Mouse (Mus musculus): ENCODE data around the gene Cd300c. TPM values are rescaled to one million over a fixed set of nuclear protein-coding genes. Genes with fewer than 3 reads are reported as not detected.
"Not testable (repeated sequence)": the region's sequence is repeated elsewhere in the genome, so short reads cannot be mapped to it uniquely, and the experiment has no call there.

The Cd300c gene
- polyA plus RNA-seq (2014; fragmentation: Nextera tagmentation; extraction: Ambion mirVana), result not detected in 2 replicates

DNA sequence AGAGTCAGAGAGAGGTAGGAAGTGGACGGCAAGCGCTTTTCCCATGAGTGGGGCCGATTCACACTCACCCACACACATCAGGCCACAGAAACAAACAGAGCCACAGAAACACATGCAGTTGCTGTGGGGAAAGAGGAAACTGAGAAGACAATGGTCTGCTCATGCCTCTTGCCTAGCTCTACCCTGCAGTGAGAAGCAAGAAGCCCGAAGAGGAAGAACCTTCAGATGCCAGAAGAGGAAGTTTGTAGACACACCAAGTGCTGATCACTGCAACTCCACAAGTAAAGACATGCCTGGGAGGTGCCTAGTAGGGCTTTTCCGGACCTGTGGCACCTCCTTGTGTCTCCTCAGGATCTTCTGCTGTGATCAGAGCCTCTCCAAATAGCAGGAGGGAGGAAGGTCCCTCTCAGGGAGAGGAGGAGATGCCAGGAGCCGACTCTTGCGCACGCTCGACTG, at the start of gene Cd300c:
Gene Cd300c, minus strand, starts transcription at position 406 of the 456 bp plus-strand sequence.
- Histone ChIP-seq H3K27me3 (ENCODE audit: control insufficient read depth, insufficient read depth, low read length) (no peaks in the 10 kb centered on the region), H3K27ac (ENCODE audit: low read depth, low read length) (no peak within 1 kb of the TSS), H3K9me3 (ENCODE audit: control insufficient read depth, low read length) (no peaks in the 10 kb centered on the region), H3K4me2 (ENCODE audit: low read depth, low read length, severe bottlenecking) (no peak within 1 kb of the TSS), H3K4me1 (replicated peaks; ENCODE audit: control insufficient read depth, insufficient read depth, low read length) (no peaks in the 10 kb centered on the region), H3K4me3 (ENCODE audit: low read depth, low read length) (no peak within 1 kb of the TSS), H3K36me3 (ENCODE audit: control insufficient read depth, insufficient read depth, low read length) (no peaks in the 10 kb centered on the region), H3K9ac (ENCODE audit: low read length) (no peak within 1 kb of the TSS)
- ATAC-seq (replicated peaks; ENCODE audit: low FRiP score), result no peak
- DNase-seq (ENCODE audit: low spot score), result no peak
- 89% methylated on average over 9 of the region's 9 CpGs for WGBS

DNA sequence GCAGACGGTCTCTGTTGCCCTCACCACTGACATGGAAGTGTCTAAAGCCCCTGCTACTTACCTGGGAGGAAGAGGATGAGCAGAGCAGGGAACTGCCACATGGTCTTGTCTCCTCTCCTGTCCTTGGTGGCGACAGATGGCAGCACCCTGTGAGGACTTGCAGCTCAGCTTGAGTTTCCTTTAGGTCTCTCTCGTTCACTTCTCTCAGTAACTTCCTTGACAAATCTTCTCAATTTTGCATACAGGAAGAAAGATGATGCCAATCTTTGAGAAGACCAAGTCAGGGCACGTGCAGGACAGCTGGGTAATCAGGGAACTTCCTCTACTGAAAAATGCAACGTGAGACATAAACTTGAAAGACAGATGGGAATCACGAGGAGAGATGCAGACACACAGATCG, 47.1 kb upstream of the Cd300c start, which contains the start of gene Cd300ld2:
Gene Cd300ld2, minus strand, starts transcription at position 101 of the 400 bp plus-strand sequence.
- not testable (repeated sequence) for H3K27me3 ChIP-seq (ENCODE audit: control insufficient read depth, insufficient read depth, low read length); H3K9me3 ChIP-seq (ENCODE audit: control insufficient read depth, low read length); H3K27ac ChIP-seq (ENCODE audit: low read depth, low read length); H3K4me3 ChIP-seq (ENCODE audit: low read depth, low read length); ATAC-seq (replicated peaks; ENCODE audit: low FRiP score); H3K9ac ChIP-seq (ENCODE audit: low read length); DNase-seq (ENCODE audit: low spot score); H3K4me2 ChIP-seq (ENCODE audit: low read depth, low read length, severe bottlenecking); H3K4me1 ChIP-seq (replicated peaks; ENCODE audit: control insufficient read depth, insufficient read depth, low read length); H3K36me3 ChIP-seq (ENCODE audit: control insufficient read depth, insufficient read depth, low read length)
- WGBS, result no CpG with 5 or more reads among the region's 7 CpGs

DNA sequence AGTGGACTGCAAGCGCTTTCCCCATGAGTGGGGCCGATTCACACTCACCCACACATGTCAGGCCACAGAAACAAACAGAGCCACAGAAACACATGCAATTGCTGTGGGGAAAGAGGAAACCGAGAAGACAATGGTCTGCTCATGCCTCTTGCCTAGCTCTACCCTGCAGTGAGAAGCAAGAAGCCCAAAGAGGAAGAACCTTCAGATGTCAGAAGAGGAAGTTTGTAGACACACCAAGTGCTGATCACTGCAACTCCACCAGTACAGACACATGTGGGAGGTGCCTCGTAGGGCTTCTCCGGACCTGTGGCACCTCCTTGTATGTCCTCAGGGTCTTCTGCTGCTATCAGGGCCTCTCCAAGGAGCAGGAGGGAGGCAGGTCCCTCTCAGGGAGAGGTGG, 35.1 kb upstream of the Cd300c start:
- H3K27ac ChIP-seq (ENCODE audit: low read depth, low read length), result no peak overlapping the region
- ATAC-seq (replicated peaks; ENCODE audit: low FRiP score) (no peak), DNase-seq (ENCODE audit: low spot score) (no peak)
- H3K4me1 ChIP-seq (replicated peaks; ENCODE audit: control insufficient read depth, insufficient read depth, low read length), result no peaks in the 10 kb centered on the region
- H3K4me2 ChIP-seq (ENCODE audit: low read depth, low read length, severe bottlenecking), result no peak overlapping the region
- no peaks in the 10 kb centered on the region for H3K9me3 ChIP-seq (ENCODE audit: control insufficient read depth, low read length)
- H3K4me3 ChIP-seq (ENCODE audit: low read depth, low read length), result no peak overlapping the region
- no peaks in the 10 kb centered on the region for H3K36me3 ChIP-seq (ENCODE audit: control insufficient read depth, insufficient read depth, low read length)
- WGBS, result 80% methylated on average over 5 of the region's 5 CpGs
- H3K9ac ChIP-seq (ENCODE audit: low read length), result no peak overlapping the region
- no peaks in the 10 kb centered on the region for H3K27me3 ChIP-seq (ENCODE audit: control insufficient read depth, insufficient read depth, low read length)

DNA sequence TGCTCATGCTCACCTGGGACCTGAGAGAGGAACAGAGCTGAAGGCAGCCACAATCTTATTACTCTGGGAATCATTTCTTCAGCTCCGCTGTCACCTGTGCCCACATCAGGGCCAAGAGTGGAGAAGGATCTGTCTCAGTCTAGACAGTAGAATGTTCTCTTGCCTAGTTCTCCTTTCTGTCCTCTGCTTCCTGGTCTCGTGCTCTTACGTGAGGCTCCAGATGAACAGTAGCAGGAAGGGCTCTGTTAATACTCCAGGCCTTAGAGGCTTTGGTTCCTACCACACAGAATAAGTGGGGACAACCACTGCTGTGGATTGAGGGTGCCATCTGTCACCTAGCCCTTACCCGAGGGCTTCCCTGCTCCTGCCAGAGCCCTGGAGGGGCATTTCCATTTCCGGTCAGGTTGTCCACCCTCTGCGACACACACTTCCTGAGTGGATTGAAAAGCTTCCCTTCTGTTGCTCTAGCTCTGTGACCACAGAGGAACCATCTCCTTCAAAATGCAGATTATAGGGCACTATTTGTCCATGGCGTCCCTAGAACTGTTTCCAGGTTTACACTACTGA, 32.6 kb upstream of the Cd300c start, which contains the start of gene Cd300c2:
Gene Cd300c2, minus strand, starts transcription at position 407 of the 567 bp plus-strand sequence.
- Histone ChIP-seq H3K4me3 (ENCODE audit: low read depth, low read length) (no peak within 1 kb of the TSS), H3K27ac (ENCODE audit: low read depth, low read length) (no peak within 1 kb of the TSS), H3K9ac (ENCODE audit: low read length) (no peak within 1 kb of the TSS), H3K27me3 (ENCODE audit: control insufficient read depth, insufficient read depth, low read length) (no peaks in the 10 kb centered on the region), H3K4me2 (ENCODE audit: low read depth, low read length, severe bottlenecking) (no peak within 1 kb of the TSS), H3K4me1 (replicated peaks; ENCODE audit: control insufficient read depth, insufficient read depth, low read length) (no peaks in the 10 kb centered on the region), H3K36me3 (ENCODE audit: control insufficient read depth, insufficient read depth, low read length) (no peaks in the 10 kb centered on the region), H3K9me3 (ENCODE audit: control insufficient read depth, low read length) (no peaks in the 10 kb centered on the region)
- DNase-seq (ENCODE audit: low spot score), result no peak
- WGBS, result 85% methylated on average over 7 of the region's 7 CpGs
- ATAC-seq (replicated peaks; ENCODE audit: low FRiP score), result no peak

DNA sequence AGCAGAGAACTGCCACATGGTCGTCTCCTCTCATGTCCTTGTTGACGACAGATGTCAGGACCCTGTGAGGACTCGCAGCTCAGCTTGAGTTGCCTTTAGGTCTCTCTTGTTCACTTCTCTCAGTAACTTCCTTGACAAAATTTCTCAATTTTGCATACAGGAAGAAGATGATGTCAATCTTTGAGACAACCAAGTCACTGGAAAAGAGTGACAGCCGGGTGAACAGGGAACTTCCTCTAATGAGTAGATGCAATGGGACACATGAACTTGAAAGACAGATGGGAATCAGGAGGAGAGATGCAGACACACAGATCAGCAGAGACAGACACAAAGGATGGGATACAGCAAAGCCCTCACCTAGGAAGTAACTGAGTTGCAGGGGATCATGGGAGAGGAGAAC, 20.8 kb upstream of the Cd300c start, which contains the start of gene Cd300ld:
Gene Cd300ld, minus strand, starts transcription at position 130 of the 400 bp plus-strand sequence.
- no peaks in the 10 kb centered on the region for H3K4me1 ChIP-seq (replicated peaks; ENCODE audit: control insufficient read depth, insufficient read depth, low read length)
- ATAC-seq (replicated peaks; ENCODE audit: low FRiP score) (no peak), DNase-seq (ENCODE audit: low spot score) (no peak)
- no peaks in the 10 kb centered on the region for H3K9me3 ChIP-seq (ENCODE audit: control insufficient read depth, low read length)
- no peaks in the 10 kb centered on the region for H3K36me3 ChIP-seq (ENCODE audit: control insufficient read depth, insufficient read depth, low read length)
- H3K4me3 ChIP-seq (ENCODE audit: low read depth, low read length), result no peak within 1 kb of the TSS
- H3K27me3 ChIP-seq (ENCODE audit: control insufficient read depth, insufficient read depth, low read length), result no peaks in the 10 kb centered on the region
- no peak within 1 kb of the TSS for H3K27ac ChIP-seq (ENCODE audit: low read depth, low read length)
- H3K4me2 ChIP-seq (ENCODE audit: low read depth, low read length, severe bottlenecking), result no peak within 1 kb of the TSS
- H3K9ac ChIP-seq (ENCODE audit: low read length), result no peak within 1 kb of the TSS
- 84% methylated on average over 4 of the region's 4 CpGs for WGBS

DNA sequence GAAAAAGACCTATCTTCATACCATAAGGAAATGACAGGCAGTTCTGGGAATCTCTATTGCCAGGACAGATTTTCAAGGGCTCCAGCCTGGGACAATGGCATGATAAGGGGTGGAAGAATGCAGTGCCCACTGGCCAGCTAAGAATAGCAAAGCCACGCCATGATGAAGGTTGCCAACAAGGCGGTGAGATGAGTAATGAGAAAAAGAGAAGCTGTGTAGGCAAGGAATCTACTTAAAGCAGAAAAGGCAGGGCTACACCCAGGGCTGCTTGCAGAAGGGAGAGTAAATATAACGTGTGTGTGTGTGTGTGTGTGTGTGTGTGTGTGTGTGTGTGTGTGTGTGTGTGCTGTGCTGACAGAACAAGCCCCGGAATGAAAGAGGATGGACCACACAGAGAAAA, 12.9 kb upstream of the Cd300c start:
- Histone ChIP-seq H3K4me2 (ENCODE audit: low read depth, low read length, severe bottlenecking) (no peak overlapping the region), H3K9me3 (ENCODE audit: control insufficient read depth, low read length) (no peaks in the 10 kb centered on the region), H3K27ac (ENCODE audit: low read depth, low read length) (no peak overlapping the region), H3K27me3 (ENCODE audit: control insufficient read depth, insufficient read depth, low read length) (no peaks in the 10 kb centered on the region), H3K36me3 (ENCODE audit: control insufficient read depth, insufficient read depth, low read length) (no peaks in the 10 kb centered on the region), H3K4me3 (ENCODE audit: low read depth, low read length) (no peak overlapping the region), H3K4me1 (replicated peaks; ENCODE audit: control insufficient read depth, insufficient read depth, low read length) (no peaks in the 10 kb centered on the region), H3K9ac (ENCODE audit: low read length) (no peak overlapping the region)
- 81% methylated on average over 4 of the region's 4 CpGs for WGBS
- no peak for ATAC-seq (replicated peaks; ENCODE audit: low FRiP score)
- no peak for DNase-seq (ENCODE audit: low spot score)

DNA sequence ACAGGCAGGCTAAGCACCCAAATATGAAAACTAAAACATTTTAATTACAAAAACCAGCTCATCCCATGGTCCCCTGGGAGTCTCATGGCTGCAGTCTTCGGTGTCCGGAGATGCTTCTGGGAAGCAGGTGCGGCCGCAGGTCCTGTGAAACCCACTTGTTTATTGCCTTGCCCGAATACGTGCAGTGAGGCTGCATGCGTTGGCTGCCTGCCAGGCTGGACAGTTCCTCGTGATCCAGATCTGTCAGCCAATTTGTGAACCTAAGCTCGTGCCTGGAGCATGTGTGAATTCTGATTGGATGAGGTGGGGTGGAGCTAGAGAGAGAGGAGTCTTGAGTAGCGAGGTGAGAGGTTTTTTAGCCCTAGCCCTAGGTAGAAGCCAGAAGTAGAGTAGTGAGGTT, 3.8 kb upstream of the Cd300c start:
- H3K4me2 ChIP-seq (ENCODE audit: low read depth, low read length, severe bottlenecking), result no peak overlapping the region
- H3K4me3 ChIP-seq (ENCODE audit: low read depth, low read length), result no peak overlapping the region
- H3K4me1 ChIP-seq (replicated peaks; ENCODE audit: control insufficient read depth, insufficient read depth, low read length), result no peaks in the 10 kb centered on the region
- H3K9ac ChIP-seq (ENCODE audit: low read length), result no peak overlapping the region
- DNase-seq (ENCODE audit: low spot score) (no peak), ATAC-seq (replicated peaks; ENCODE audit: low FRiP score) (no peak)
- no peak overlapping the region for H3K27ac ChIP-seq (ENCODE audit: low read depth, low read length)
- H3K36me3 ChIP-seq (ENCODE audit: control insufficient read depth, insufficient read depth, low read length), result no peaks in the 10 kb centered on the region
- no peaks in the 10 kb centered on the region for H3K9me3 ChIP-seq (ENCODE audit: control insufficient read depth, low read length)
- no peaks in the 10 kb centered on the region for H3K27me3 ChIP-seq (ENCODE audit: control insufficient read depth, insufficient read depth, low read length)
- 89% methylated on average over 10 of the region's 10 CpGs for WGBS

DNA sequence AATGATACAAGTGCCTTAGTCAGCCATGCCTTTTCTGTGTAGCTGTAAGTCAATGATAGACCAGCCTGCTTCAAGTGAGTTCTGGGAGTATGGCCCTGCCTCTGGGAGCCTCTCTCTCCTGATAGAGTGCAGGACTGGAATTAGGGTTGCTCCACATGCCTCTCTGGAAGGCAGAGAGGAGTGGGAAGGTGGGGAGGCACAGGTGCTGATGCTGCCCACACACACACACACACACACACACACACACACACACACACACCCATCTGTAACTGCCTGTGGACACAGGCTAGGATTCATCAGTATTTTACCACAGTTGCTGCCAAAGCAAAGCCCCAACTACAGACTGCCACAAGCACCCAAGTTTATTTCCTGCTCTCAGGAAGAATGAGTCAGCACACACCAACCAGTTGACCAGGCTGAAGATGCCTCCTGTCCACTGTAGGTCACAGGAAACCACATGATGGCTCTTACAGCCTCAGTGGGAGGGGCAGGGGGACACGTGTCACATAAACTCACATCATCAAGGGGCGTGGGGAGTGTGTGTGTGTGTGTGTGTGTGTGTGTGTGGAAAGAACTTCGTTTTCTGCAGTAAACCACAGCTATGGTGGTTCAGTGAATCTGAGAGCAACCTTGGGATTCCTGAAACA, 3.7 kb downstream of the Cd300c start:
- H3K4me1 ChIP-seq (replicated peaks; ENCODE audit: control insufficient read depth, insufficient read depth, low read length), result no peaks in the 10 kb centered on the region
- no peak overlapping the region for H3K4me3 ChIP-seq (ENCODE audit: low read depth, low read length)
- H3K9me3 ChIP-seq (ENCODE audit: control insufficient read depth, low read length), result no peaks in the 10 kb centered on the region
- H3K36me3 ChIP-seq (ENCODE audit: control insufficient read depth, insufficient read depth, low read length), result no peaks in the 10 kb centered on the region
- H3K9ac ChIP-seq (ENCODE audit: low read length), result no peak overlapping the region
- no peak overlapping the region for H3K27ac ChIP-seq (ENCODE audit: low read depth, low read length)
- no peak for DNase-seq (ENCODE audit: low spot score)
- H3K4me2 ChIP-seq (ENCODE audit: low read depth, low read length, severe bottlenecking), result no peak overlapping the region
- no peak for ATAC-seq (replicated peaks; ENCODE audit: low FRiP score)
- WGBS, result 61% methylated on average over 3 of the region's 3 CpGs
- no peaks in the 10 kb centered on the region for H3K27me3 ChIP-seq (ENCODE audit: control insufficient read depth, insufficient read depth, low read length)

DNA sequence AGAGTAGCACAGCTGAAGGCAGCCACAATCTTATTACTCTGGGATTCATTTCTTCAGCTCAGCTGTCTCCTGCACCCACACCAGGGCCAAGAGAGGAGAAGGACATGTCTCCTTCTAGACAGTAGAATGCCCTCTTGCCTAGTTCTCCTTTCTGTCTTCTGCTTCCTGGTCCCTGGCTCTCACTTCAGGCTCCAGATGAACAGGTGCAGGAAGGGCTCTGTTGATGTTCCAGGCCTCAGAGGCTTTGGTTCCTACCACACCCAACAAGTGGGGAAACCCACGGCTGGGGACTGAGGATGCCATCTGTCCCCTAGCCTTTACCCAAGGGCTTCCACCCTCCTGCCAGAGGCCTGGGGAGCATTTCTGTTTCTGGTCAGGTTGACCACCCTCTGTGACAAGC, 8.6 kb downstream of the Cd300c start:
- no peaks in the 10 kb centered on the region for H3K4me1 ChIP-seq (replicated peaks; ENCODE audit: control insufficient read depth, insufficient read depth, low read length)
- no peak overlapping the region for H3K4me3 ChIP-seq (ENCODE audit: low read depth, low read length)
- H3K4me2 ChIP-seq (ENCODE audit: low read depth, low read length, severe bottlenecking), result no peak overlapping the region
- no peak overlapping the region for H3K9ac ChIP-seq (ENCODE audit: low read length)
- 81% methylated on average over 1 of the region's 1 CpGs for WGBS
- H3K9me3 ChIP-seq (ENCODE audit: control insufficient read depth, low read length), result no peaks in the 10 kb centered on the region
- no peaks in the 10 kb centered on the region for H3K27me3 ChIP-seq (ENCODE audit: control insufficient read depth, insufficient read depth, low read length)
- no peak for DNase-seq (ENCODE audit: low spot score)
- no peak for ATAC-seq (replicated peaks; ENCODE audit: low FRiP score)
- H3K27ac ChIP-seq (ENCODE audit: low read depth, low read length), result no peak overlapping the region
- no peaks in the 10 kb centered on the region for H3K36me3 ChIP-seq (ENCODE audit: control insufficient read depth, insufficient read depth, low read length)

All from forebrain, embryonic 11.5 days (tissue).